Mouse (Mus musculus) liver, embryonic 16.5 days (tissue): ENCODE measurements around the gene 3110082J24Rik. TPM values are rescaled to one million over a fixed set of nuclear protein-coding genes. Genes with fewer than 3 reads are reported as not detected.

Source experiments
- ATAC-seq: fragments of 200-750 bp; cut with Nextera tagmentation; 2 replicates; pipeline ENCODE4 v1.8.0; 2017; ENCODE audit warnings: low read depth, mild to moderate bottlenecking, moderate number of reproducible peaks, moderate library complexity
- H3K27ac ChIP-seq: fragments of 300-500 bp; sonication (generic); 2 replicates; pipeline ENCODE4 v1.5.1; 2014; ENCODE audit warnings: mild to moderate bottlenecking, low read length
- H3K27me3 ChIP-seq: fragments of 300-500 bp; sonication (generic); 2 replicates; pipeline ENCODE4 v1.6.1; 2014; ENCODE audit warnings: low read depth, low read length, mixed read lengths; ENCODE audit not compliant: control insufficient read depth, insufficient read depth
- H3K36me3 ChIP-seq: fragments of 300-500 bp; sonication (generic); 2 replicates; pipeline ENCODE4 v1.6.1; 2014; ENCODE audit warnings: mild to moderate bottlenecking; ENCODE audit not compliant: control insufficient read depth, insufficient read depth
- H3K4me1 ChIP-seq: fragments of 300-500 bp; sonication (generic); 2 replicates; pipeline ENCODE4 v1.6.1; 2014; ENCODE audit warnings: low read depth, low read length, mixed read lengths; ENCODE audit not compliant: control insufficient read depth
- H3K4me2 ChIP-seq: fragments of 300-500 bp; sonication (generic); 2 replicates; pipeline ENCODE4 v1.6.1; 2014; ENCODE audit warnings: low read depth, low read length, mixed read lengths
- H3K4me3 ChIP-seq: fragments of 300-500 bp; sonication (generic); 2 replicates; pipeline ENCODE4 v1.5.1; 2014; ENCODE audit warnings: low read depth, mild to moderate bottlenecking, low read length
- H3K9ac ChIP-seq: fragments of 300-500 bp; sonication (generic); 2 replicates; pipeline ENCODE4 v1.6.1; 2014; ENCODE audit warnings: low read depth, low read length
- H3K9me3 ChIP-seq: fragments of 300-500 bp; sonication (generic); replicated peaks from 2 replicates; pipeline ENCODE4 v1.6.1; 2016; ENCODE audit warnings: low read length; ENCODE audit not compliant: control insufficient read depth
- WGBS: fragments of 180-500 bp; shearing (Covaris S2); extraction: QIAGEN DNeasy Blood & Tissue Kit; methylation state at CpG from one replicate; pipeline ENCODE4 v1.1.7; 2014; ENCODE audit not compliant: insufficient replicate concordance; 5-methylcytosine and 5-hydroxymethylcytosine counted together
- polyA plus RNA-seq: library from polyadenylated mRNA; unstranded; fragments of >200 nt; fragmentation: Nextera tagmentation; extraction: Ambion mirVana; gene quantifications from 2 replicates; pipeline ENCODE4 v1.2.1, GENCODE M21; 2015

Gene 3110082J24Rik
- polyA plus RNA-seq, 1 experiment from 2014 or later: not detected

- no peak overlapping the region for H3K4me2 ChIP-seq
- H3K9me3 ChIP-seq: no peaks in the 10 kb centered on the region
- WGBS: 56% methylated on average over 3 of the region's 3 CpGs
- peaks cover 72% of the 10 kb centered on the region for H3K27me3 ChIP-seq
- peaks cover 13% of the 10 kb centered on the region for H3K4me1 ChIP-seq
- H3K4me3 ChIP-seq: no peak overlapping the region
- no peak for ATAC-seq
- H3K27ac ChIP-seq: no peak overlapping the region
- no peak overlapping the region for H3K9ac ChIP-seq
- no peaks in the 10 kb centered on the region for H3K36me3 ChIP-seq
Measured at GRCm38 (mm10) chr5:30111771-30112170, 5.9 kb upstream of the 3110082J24Rik start.

DNA sequence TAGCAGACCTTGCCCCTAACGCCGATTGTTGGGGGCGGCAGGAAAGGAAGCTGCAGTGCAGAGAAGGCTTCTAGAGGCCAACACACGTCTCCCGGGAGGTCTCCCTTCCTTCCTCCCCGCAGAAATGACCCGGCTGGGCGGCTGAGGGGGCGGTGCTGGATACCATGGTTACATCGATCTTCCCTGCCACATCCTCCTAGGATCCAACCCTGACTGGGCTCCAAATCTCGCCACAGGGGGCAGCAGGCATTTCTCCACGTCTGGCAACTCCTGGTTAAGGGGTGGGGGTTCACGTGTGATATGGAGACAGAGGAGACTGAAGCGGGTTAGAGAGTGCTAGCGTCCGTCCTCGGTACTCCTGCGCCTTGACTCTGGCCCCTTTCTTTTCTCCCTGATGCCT lies 5.2 kb upstream of the 3110082J24Rik start:
- H3K9me3 ChIP-seq: no peaks in the 10 kb centered on the region
- ATAC-seq: no peak
- no peak overlapping the region; the same call in 1 of the 2 replicates for H3K9ac ChIP-seq
- 0 out of 2 replicates have a peak overlapping the region, but pooled peaks have one; percentile 1 for H3K4me3 ChIP-seq
- peaks cover 13% of the 10 kb centered on the region for H3K4me1 ChIP-seq
- H3K36me3 ChIP-seq: no peaks in the 10 kb centered on the region
- peak overlapping the region; percentile 35 for H3K4me2 ChIP-seq
- H3K27me3 ChIP-seq: peaks cover 78% of the 10 kb centered on the region
- H3K27ac ChIP-seq: no peak overlapping the region
- WGBS: 2% methylated on average over 18 of the region's 18 CpGs

- peaks cover 81% of the 10 kb centered on the region for H3K27me3 ChIP-seq
- no peak for ATAC-seq
Measured at GRCm38 (mm10) chr5:30110371-30111060, 4.6 kb upstream of the 3110082J24Rik start.

GRCm38 (mm10) chr5:30109899-30110298 lies 4.0 kb upstream of the 3110082J24Rik start:
- 55% methylated on average over 2 of the region's 2 CpGs for WGBS
- Histone ChIP-seq H3K27ac (no peak overlapping the region), H3K36me3 (no peaks in the 10 kb centered on the region), H3K4me2 (no peak overlapping the region), H3K9me3 (no peaks in the 10 kb centered on the region), H3K9ac (no peak overlapping the region), H3K27me3 (peaks cover 84% of the 10 kb centered on the region), H3K4me1 (peaks cover 15% of the 10 kb centered on the region), H3K4me3 (no peak overlapping the region)
- ATAC-seq: no peak

More at GRCm38 (mm10) chr5:30110371-30111060, 4.6 kb upstream of the 3110082J24Rik start:
- WGBS: 15% methylated on average over 22 of the region's 22 CpGs
- Histone ChIP-seq H3K4me2 (peak overlapping the region; percentile 35), H3K9me3 (no peaks in the 10 kb centered on the region), H3K4me3 (no peak overlapping the region), H3K4me1 (peaks cover 13% of the 10 kb centered on the region), H3K36me3 (no peaks in the 10 kb centered on the region), H3K9ac (no peak overlapping the region; the same call in 1 of the 2 replicates), H3K27ac (no peak overlapping the region)

- no peaks in the 10 kb centered on the region for H3K9me3 ChIP-seq
- H3K4me2 ChIP-seq: no peak overlapping the region
- no peak for ATAC-seq
- H3K27me3 ChIP-seq: peaks cover 84% of the 10 kb centered on the region
- peaks cover 12% of the 10 kb centered on the region for H3K4me1 ChIP-seq
- 72% methylated on average over 6 of the region's 6 CpGs for WGBS
- H3K9ac ChIP-seq: no peak overlapping the region
- no peak overlapping the region for H3K27ac ChIP-seq
- no peaks in the 10 kb centered on the region for H3K36me3 ChIP-seq
- no peak overlapping the region for H3K4me3 ChIP-seq
Measured at GRCm38 (mm10) chr5:30108233-30108632, 2.3 kb upstream of the 3110082J24Rik start.

DNA sequence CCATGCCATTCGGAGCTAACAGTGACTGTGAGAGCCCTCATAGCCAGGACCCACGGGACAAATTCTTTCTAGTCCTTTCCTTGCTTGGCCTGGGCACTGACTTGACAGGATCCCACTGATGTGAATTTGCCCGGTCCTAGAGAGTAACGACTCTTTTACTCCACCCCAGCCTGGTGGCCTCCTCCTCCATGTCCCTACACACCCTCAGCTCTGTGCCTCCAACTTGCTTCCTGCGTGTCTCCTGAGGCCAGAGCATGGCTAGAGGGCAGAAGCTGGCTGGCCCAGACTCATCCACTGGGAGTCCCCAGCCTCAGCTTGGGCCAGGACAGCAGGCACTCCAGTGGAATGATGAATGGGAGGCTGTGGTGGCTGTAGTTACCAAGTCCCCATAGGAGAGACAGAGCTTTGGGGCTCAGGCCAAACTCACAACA lies 1.7 kb upstream of the 3110082J24Rik start:
- Histone ChIP-seq H3K36me3 (no peaks in the 10 kb centered on the region), H3K4me2 (no peak overlapping the region), H3K9me3 (no peaks in the 10 kb centered on the region), H3K27me3 (peaks cover 83% of the 10 kb centered on the region), H3K4me3 (no peak overlapping the region), H3K27ac (no peak overlapping the region), H3K9ac (no peak overlapping the region), H3K4me1 (peaks cover 12% of the 10 kb centered on the region)
- no peak for ATAC-seq
- WGBS: 13% methylated on average over 5 of the region's 5 CpGs

GRCm38 (mm10) chr5:30107186-30107585 lies 1.3 kb upstream of the 3110082J24Rik start:
- 20% methylated on average over 7 of the region's 7 CpGs for WGBS
- no peak overlapping the region for H3K9ac ChIP-seq
- no peaks in the 10 kb centered on the region for H3K9me3 ChIP-seq
- peaks cover 12% of the 10 kb centered on the region for H3K4me1 ChIP-seq
- no peak overlapping the region for H3K27ac ChIP-seq
- peaks cover 82% of the 10 kb centered on the region for H3K27me3 ChIP-seq
- no peak overlapping the region for H3K4me2 ChIP-seq
- H3K4me3 ChIP-seq: no peak overlapping the region
- ATAC-seq: no peak
- no peaks in the 10 kb centered on the region for H3K36me3 ChIP-seq

- no peaks in the 10 kb centered on the region for H3K36me3 ChIP-seq
- no peak overlapping the region for H3K4me3 ChIP-seq
- H3K4me1 ChIP-seq: peaks cover 12% of the 10 kb centered on the region
- H3K27me3 ChIP-seq: peaks cover 80% of the 10 kb centered on the region
- no peak for ATAC-seq
- 31% methylated on average over 2 of the region's 2 CpGs for WGBS
- no peak overlapping the region for H3K9ac ChIP-seq
- H3K27ac ChIP-seq: no peak overlapping the region
- H3K4me2 ChIP-seq: no peak overlapping the region
- no peaks in the 10 kb centered on the region for H3K9me3 ChIP-seq
Measured at GRCm38 (mm10) chr5:30106756-30107155, 870 bp upstream of the 3110082J24Rik start.

DNA sequence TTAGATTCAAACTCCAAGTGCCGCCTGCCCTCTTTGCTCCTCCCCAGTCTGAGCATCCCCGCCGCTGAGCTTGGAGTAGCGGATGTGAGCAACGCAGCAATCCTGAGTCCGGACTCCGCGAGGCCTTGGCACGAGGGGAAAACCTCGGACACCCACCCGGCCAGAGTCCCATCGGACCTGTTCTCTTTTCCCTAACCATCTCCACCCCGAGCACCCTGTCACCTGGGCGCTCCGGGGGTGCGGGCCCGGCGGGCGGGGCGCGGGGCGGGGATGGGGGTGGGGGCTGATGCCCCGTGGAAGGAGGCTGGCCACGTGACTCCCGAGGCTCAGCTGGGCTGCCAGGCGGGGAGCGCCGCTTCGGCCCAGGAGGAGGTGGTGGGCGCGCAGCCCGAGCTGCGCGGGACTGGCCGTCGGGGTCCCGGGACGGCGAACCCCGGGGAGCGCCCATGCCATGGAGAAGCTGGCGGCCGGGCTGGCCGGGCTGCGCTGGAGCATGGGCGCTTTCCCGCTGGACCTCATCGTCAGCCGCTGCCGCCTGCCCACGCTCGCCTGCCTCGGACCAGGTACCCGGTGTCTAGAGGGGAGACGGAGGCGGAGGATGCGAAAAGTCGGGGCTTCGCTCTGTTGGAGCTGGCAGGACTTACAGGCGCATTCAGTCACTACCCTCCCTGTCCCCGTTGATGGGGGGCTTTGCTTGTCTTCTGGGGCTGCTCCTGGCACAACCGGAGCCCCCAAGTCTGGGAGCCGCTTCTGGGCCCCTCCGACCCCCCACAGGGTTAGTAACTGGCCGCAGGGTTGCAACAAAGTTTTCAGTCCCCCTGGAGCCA lies 832 bp downstream of the 3110082J24Rik start, which contains the start of gene Garem2:
Gene Garem2, plus strand, starts transcription at position 321 of the 827 bp plus-strand sequence.
- Histone ChIP-seq H3K9me3 (no peaks in the 10 kb centered on the region), H3K4me3 (peak within 1 kb of the TSS; percentile 44), H3K4me2 (peak within 1 kb of the TSS; percentile 49), H3K27ac (no peak within 1 kb of the TSS), H3K27me3 (peaks cover 64% of the 10 kb centered on the region), H3K9ac (no peak within 1 kb of the TSS), H3K4me1 (peaks cover 3% of the 10 kb centered on the region), H3K36me3 (no peaks in the 10 kb centered on the region)
- no peak for ATAC-seq
- 1% methylated on average over 54 of the region's 65 CpGs for WGBS
